Mouse (Mus musculus): ENCODE results near the gene Cacna1c. TPM values are rescaled to one million over a fixed set of nuclear protein-coding genes. Genes with fewer than 3 reads are reported as not detected.

The Cacna1c gene
- total RNA-seq, 1 experiment, result 0.98 TPM

- no peak for DNase-seq (ENCODE audit: low read depth, low spot score)
- no peak overlapping the region for H3K9ac ChIP-seq (ENCODE audit: insufficient read depth, low read depth, low read length, poor library complexity, severe bottlenecking)
- no peaks in the 10 kb centered on the region for H3K9me3 ChIP-seq (ENCODE audit: control insufficient read depth, insufficient read depth, low read depth, low read length)
- H3K36me3 ChIP-seq (ENCODE audit: control insufficient read depth, insufficient read depth, low read length, poor library complexity, severe bottlenecking), result no peaks in the 10 kb centered on the region
- TF ChIP-seq HCFC1 (IDR thresholded peaks at IDR 0.05; ENCODE audit: borderline replicate concordance, insufficient read depth, low read length), result no peak
- no peak for TF ChIP-seq ZNF384 (IDR thresholded peaks at IDR 0.05; ENCODE audit: low read depth, low read length)
- TF ChIP-seq ZC3H11A (IDR thresholded peaks at IDR 0.05; ENCODE audit: borderline replicate concordance, low read depth, low read length), result no peak
- TF ChIP-seq MAFK (IDR thresholded peaks at IDR 0.05; ENCODE audit: insufficient read depth, low read depth, low read length), result no peak
- no peak for TF ChIP-seq CHD2 (IDR thresholded peaks at IDR 0.05; ENCODE audit: low read depth, low read length)
- no peak overlapping the region for H3K27ac ChIP-seq (ENCODE audit: insufficient read depth, low read depth, low read length, poor library complexity, severe bottlenecking)
- in situ Hi-C loops (cut with MboI; ENCODE audit: low sequenced_read_pairs in 2 of 2, unreplicated experiment in 2 of 2), result no loop called here
- H3K4me3 ChIP-seq (ENCODE audit: insufficient read depth in 1 of 2, low read depth in 1 of 2, low read length in 2 of 2, poor library complexity in 1 of 2, severe bottlenecking in 1 of 2), result no peak overlapping the region
- H3K4me1 ChIP-seq (ENCODE audit: control insufficient read depth in 2 of 2, insufficient read depth in 2 of 2, low read length in 2 of 2, poor library complexity in 1 of 2), result no peaks in the 10 kb centered on the region
Measured at GRCm38 (mm10) chr6:119018956-119019355, 177.3 kb downstream of the Cacna1c start.

- in situ Hi-C loops (cut with MboI; ENCODE audit: low sequenced_read_pairs in 2 of 2, unreplicated experiment in 2 of 2), result no loop called here
- Histone ChIP-seq H3K9me3 (ENCODE audit: control insufficient read depth, insufficient read depth, low read depth, low read length) (no peaks in the 10 kb centered on the region), H3K4me1 (ENCODE audit: control insufficient read depth in 2 of 2, insufficient read depth in 2 of 2, low read length in 2 of 2, poor library complexity in 1 of 2) (no peaks in the 10 kb centered on the region), H3K9ac (ENCODE audit: insufficient read depth, low read depth, low read length, poor library complexity, severe bottlenecking) (no peak overlapping the region), H3K36me3 (ENCODE audit: control insufficient read depth, insufficient read depth, low read length, poor library complexity, severe bottlenecking) (no peaks in the 10 kb centered on the region), H3K27ac (ENCODE audit: insufficient read depth, low read depth, low read length, poor library complexity, severe bottlenecking) (no peak overlapping the region), H3K4me3 (ENCODE audit: insufficient read depth in 1 of 2, low read depth in 1 of 2, low read length in 2 of 2, poor library complexity in 1 of 2, severe bottlenecking in 1 of 2) (no peak overlapping the region)
- DNase-seq (ENCODE audit: low read depth, low spot score), result no peak
- TF ChIP-seq CHD2 (IDR thresholded peaks at IDR 0.05; ENCODE audit: low read depth, low read length) (no peak), MAFK (IDR thresholded peaks at IDR 0.05; ENCODE audit: insufficient read depth, low read depth, low read length) (no peak), ZC3H11A (IDR thresholded peaks at IDR 0.05; ENCODE audit: borderline replicate concordance, low read depth, low read length) (no peak), ZNF384 (IDR thresholded peaks at IDR 0.05; ENCODE audit: low read depth, low read length) (no peak), HCFC1 (IDR thresholded peaks at IDR 0.05; ENCODE audit: borderline replicate concordance, insufficient read depth, low read length) (no peak)
Measured at GRCm38 (mm10) chr6:119018256-119018655, 178.0 kb downstream of the Cacna1c start.

- Histone ChIP-seq H3K27ac (ENCODE audit: insufficient read depth, low read depth, low read length, poor library complexity, severe bottlenecking) (no peak overlapping the region), H3K4me3 (ENCODE audit: insufficient read depth in 1 of 2, low read depth in 1 of 2, low read length in 2 of 2, poor library complexity in 1 of 2, severe bottlenecking in 1 of 2) (no peak overlapping the region), H3K9ac (ENCODE audit: insufficient read depth, low read depth, low read length, poor library complexity, severe bottlenecking) (no peak overlapping the region), H3K4me1 (ENCODE audit: control insufficient read depth in 2 of 2, insufficient read depth in 2 of 2, low read length in 2 of 2, poor library complexity in 1 of 2) (no peaks in the 10 kb centered on the region), H3K36me3 (ENCODE audit: control insufficient read depth, insufficient read depth, low read length, poor library complexity, severe bottlenecking) (no peaks in the 10 kb centered on the region), H3K9me3 (ENCODE audit: control insufficient read depth, insufficient read depth, low read depth, low read length) (no peaks in the 10 kb centered on the region)
- TF ChIP-seq ZC3H11A (IDR thresholded peaks at IDR 0.05; ENCODE audit: borderline replicate concordance, low read depth, low read length), result no peak
- no peak for TF ChIP-seq MAFK (IDR thresholded peaks at IDR 0.05; ENCODE audit: insufficient read depth, low read depth, low read length)
- no peak for TF ChIP-seq CHD2 (IDR thresholded peaks at IDR 0.05; ENCODE audit: low read depth, low read length)
- no peak for TF ChIP-seq ZNF384 (IDR thresholded peaks at IDR 0.05; ENCODE audit: low read depth, low read length)
- in situ Hi-C loops (cut with MboI; ENCODE audit: low sequenced_read_pairs in 2 of 2, unreplicated experiment in 2 of 2), result no loop called here
- no peak for DNase-seq (ENCODE audit: low read depth, low spot score)
Measured at GRCm38 (mm10) chr6:119017498-119017897, 178.7 kb downstream of the Cacna1c start.

GRCm38 (mm10) chr6:119015346-119015745 lies 180.9 kb downstream of the Cacna1c start:
- in situ Hi-C loops (cut with MboI; ENCODE audit: low sequenced_read_pairs in 2 of 2, unreplicated experiment in 2 of 2), result no loop called here
- H3K36me3 ChIP-seq (ENCODE audit: control insufficient read depth, insufficient read depth, low read length, poor library complexity, severe bottlenecking), result no peaks in the 10 kb centered on the region
- H3K9me3 ChIP-seq (ENCODE audit: control insufficient read depth, insufficient read depth, low read depth, low read length), result no peaks in the 10 kb centered on the region
- no peaks in the 10 kb centered on the region for H3K4me1 ChIP-seq (ENCODE audit: control insufficient read depth in 2 of 2, insufficient read depth in 2 of 2, low read length in 2 of 2, poor library complexity in 1 of 2)
- H3K9ac ChIP-seq (ENCODE audit: insufficient read depth, low read depth, low read length, poor library complexity, severe bottlenecking), result no peak overlapping the region
- H3K4me3 ChIP-seq (ENCODE audit: insufficient read depth in 1 of 2, low read depth in 1 of 2, low read length in 2 of 2, poor library complexity in 1 of 2, severe bottlenecking in 1 of 2), result no peak overlapping the region
- H3K27ac ChIP-seq (ENCODE audit: insufficient read depth, low read depth, low read length, poor library complexity, severe bottlenecking), result no peak overlapping the region
- TF ChIP-seq ZC3H11A (IDR thresholded peaks at IDR 0.05; ENCODE audit: borderline replicate concordance, low read depth, low read length), result no peak
- no peak for TF ChIP-seq ZNF384 (IDR thresholded peaks at IDR 0.05; ENCODE audit: low read depth, low read length)
- no peak for DNase-seq (ENCODE audit: low read depth, low spot score)
